Mouse (Mus musculus) layer of hippocampus, postnatal 25 days (tissue): ENCODE results near the gene Slc22a23. TPM values are rescaled to one million over a fixed set of nuclear protein-coding genes. Genes with fewer than 3 reads are reported as not detected.

Source experiments
- DNase-seq, 2 experiments: peaks; one replicate each; pipeline ENCODE4 v3.0.0; 2022; ENCODE audit warnings: mixed read lengths in 2 of 2, low spot score in 1 of 2; ENCODE audit errors: extremely low spot score in 1 of 2
- total RNA-seq, 2 experiments: library from RNA; stranded (reverse); gene quantifications; 2 replicates each; pipeline ENCODE4 v1.2.3; 2021

The Slc22a23 gene
- total RNA-seq, 2 experiments from 2014 or later: 43.3 to 43.7 TPM

GRCm38 (mm10) chr13:34244186-34244585 is 100.8 kb downstream of the Slc22a23 start:
- no peak for DNase-seq

GRCm38 (mm10) chr13:34242211-34242610 is 102.8 kb downstream of the Slc22a23 start:
- no peak for DNase-seq

- DNase-seq: no peak
Measured at GRCm38 (mm10) chr13:34240087-34240428, 104.9 kb downstream of the Slc22a23 start.

GRCm38 (mm10) chr13:34239371-34240086 is 105.5 kb downstream of the Slc22a23 start:
- DNase-seq: no peak

- DNase-seq: no peak
Measured at GRCm38 (mm10) chr13:34238646-34239290, 106.2 kb downstream of the Slc22a23 start.

GRCm38 (mm10) chr13:34235056-34235455 is 109.9 kb downstream of the Slc22a23 start:
- no peak for DNase-seq

- DNase-seq: no peak
Measured at GRCm38 (mm10) chr13:34234439-34234838, 110.5 kb downstream of the Slc22a23 start.

- DNase-seq: no peak
Measured at GRCm38 (mm10) chr13:34232992-34233391, 112.0 kb downstream of the Slc22a23 start.

GRCm38 (mm10) chr13:34228905-34229304 is 116.1 kb downstream of the Slc22a23 start:
- no peak for DNase-seq

GRCm38 (mm10) chr13:34227720-34228661 is 117.0 kb downstream of the Slc22a23 start:
- DNase-seq: no peak

GRCm38 (mm10) chr13:34226940-34227339 is 118.0 kb downstream of the Slc22a23 start:
- DNase-seq: no peak

- no peak for DNase-seq
Measured at GRCm38 (mm10) chr13:34222985-34223384, 122.0 kb downstream of the Slc22a23 start.

GRCm38 (mm10) chr13:34219728-34220127 is 125.3 kb downstream of the Slc22a23 start:
- no peak for DNase-seq

GRCm38 (mm10) chr13:34218776-34219175 is 126.2 kb downstream of the Slc22a23 start:
- DNase-seq: no peak

GRCm38 (mm10) chr13:34214855-34215254 is 130.1 kb downstream of the Slc22a23 start:
- no peak for DNase-seq

GRCm38 (mm10) chr13:34212735-34213212 is 132.2 kb downstream of the Slc22a23 start:
- no peak for DNase-seq

- no peak for DNase-seq
Measured at GRCm38 (mm10) chr13:34211261-34211775, 133.7 kb downstream of the Slc22a23 start.

- no peak for DNase-seq
Measured at GRCm38 (mm10) chr13:34207714-34208470, 137.1 kb downstream of the Slc22a23 start.

GRCm38 (mm10) chr13:34205216-34205615 is 139.8 kb downstream of the Slc22a23 start:
- DNase-seq: no peak

GRCm38 (mm10) chr13:34195676-34196075 is 149.3 kb downstream of the Slc22a23 start:
- no peak for DNase-seq
